Mouse (Mus musculus) cerebellum, adult 2 months (tissue): ENCODE measurements around the gene Il17ra.

Experiments
- CTCF ChIP-seq: fragments of 200-500 bp; IDR thresholded peaks from 2 replicates; pipeline ENCODE4 v1.5.1; 2011; ENCODE audit warnings: low read depth, mild to moderate bottlenecking, control low read depth, low read length, moderate library complexity, borderline replicate concordance; ENCODE audit not compliant: insufficient read depth
- POLR2A ChIP-seq: fragments of 200-500 bp; IDR thresholded peaks from 2 replicates; pipeline ENCODE4 v1.6.1; 2011; ENCODE audit warnings: low read length, control low read depth, borderline replicate concordance; ENCODE audit not compliant: insufficient read depth

DNA sequence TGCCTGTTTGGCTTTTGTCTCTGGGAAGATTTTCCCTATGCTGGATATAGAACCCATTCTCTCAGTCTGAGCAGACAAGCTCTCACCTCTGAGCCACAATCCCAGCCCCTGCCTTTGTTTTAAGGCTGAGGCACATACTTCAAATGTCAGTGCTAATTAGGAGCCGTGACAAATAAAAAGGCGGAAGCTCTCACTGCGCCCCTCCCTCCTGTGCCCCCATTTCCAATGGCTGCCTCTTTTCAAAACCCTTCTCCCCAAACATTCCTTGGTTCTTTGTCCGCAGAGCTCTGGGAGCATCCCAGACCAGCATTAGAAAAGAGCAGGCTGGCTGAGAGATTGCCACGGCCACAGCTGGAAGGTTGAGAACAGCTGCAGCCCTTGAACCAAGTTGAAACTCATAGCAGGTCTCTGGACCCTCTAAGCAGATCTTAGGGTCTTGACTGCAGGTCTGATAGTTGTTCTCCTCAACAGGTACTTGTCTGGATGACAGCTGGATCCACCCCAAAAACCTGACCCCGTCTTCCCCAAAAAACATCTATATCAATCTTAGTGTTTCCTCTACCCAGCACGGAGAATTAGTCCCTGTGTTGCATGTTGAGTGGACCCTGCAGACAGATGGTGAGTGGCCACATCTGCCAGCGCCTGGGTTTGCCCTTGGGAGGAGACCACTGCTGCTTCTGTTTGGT is 9.6 kb downstream of the Il17ra start:
- TF ChIP-seq CTCF, result no peak
- no peak for TF ChIP-seq POLR2A
